Mouse (Mus musculus): ENCODE measurements around the gene Tecpr2.

Gene Tecpr2

DNA sequence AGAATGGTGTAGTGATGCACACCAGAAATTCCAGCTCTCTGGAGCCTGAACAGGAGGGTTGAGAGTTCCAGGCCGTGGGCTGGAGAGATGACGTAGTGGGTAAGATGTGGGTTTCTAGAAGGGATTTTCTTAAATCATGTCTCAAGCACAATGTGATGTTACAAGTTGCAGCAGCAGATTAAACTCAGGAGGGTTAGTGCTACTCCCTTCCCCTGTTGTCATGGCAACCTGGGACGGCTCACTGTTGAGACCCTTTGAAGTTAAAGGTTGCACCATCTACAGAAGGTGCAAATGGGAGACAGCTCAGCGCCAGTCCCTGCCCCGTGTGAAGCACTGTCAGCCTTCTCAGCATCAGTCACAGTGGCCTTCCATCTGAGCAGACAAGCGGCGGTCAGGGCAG, 27.8 kb upstream of the Tecpr2 start:
- in situ Hi-C loops (cut with MboI, MseI) = no loop called here

GRCm38 (mm10) chr12:110864008-110864407, 25.1 kb upstream of the Tecpr2 start:
- in situ Hi-C loops (cut with MboI, MseI) = no loop called here

GRCm38 (mm10) chr12:110865571-110865970, 23.5 kb upstream of the Tecpr2 start:
- in situ Hi-C loops (cut with MboI, MseI) = no loop called here

DNA sequence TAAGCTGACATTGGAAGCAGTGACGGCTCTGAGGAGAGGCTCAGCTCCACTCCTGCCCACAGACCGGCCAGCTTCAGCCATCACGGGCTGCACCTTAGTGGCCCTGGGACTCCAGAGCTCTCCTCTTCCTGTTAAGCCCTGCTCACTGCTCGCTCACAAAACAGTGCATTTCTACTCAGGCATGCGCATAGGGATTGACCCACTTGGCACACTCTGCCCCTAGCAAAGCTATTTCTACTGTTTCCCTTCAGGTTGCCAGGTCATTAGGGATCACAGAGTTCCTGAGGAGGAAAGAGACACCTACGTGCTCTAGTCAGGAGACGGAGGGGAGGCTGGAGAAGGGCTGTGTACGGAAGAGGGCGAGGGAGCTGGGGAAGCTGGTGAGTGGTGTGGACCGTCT, 23.1 kb upstream of the Tecpr2 start:
- in situ Hi-C loops (cut with MboI, MseI) = no loop called here

- in situ Hi-C loops (cut with MboI, MseI) = no loop called here
Observed at GRCm38 (mm10) chr12:110870107-110870506, 19.0 kb upstream of the Tecpr2 start.

GRCm38 (mm10) chr12:110871247-110871646, 17.8 kb upstream of the Tecpr2 start:
- in situ Hi-C loops (cut with MboI, MseI) = no loop called here

- in situ Hi-C loops (cut with MboI, MseI) = no loop called here
Observed at GRCm38 (mm10) chr12:110875351-110875750, 13.7 kb upstream of the Tecpr2 start.

GRCm38 (mm10) chr12:110882291-110882690, 6.8 kb upstream of the Tecpr2 start:
- in situ Hi-C loops (cut with MboI, MseI) = no loop called here

GRCm38 (mm10) chr12:110885251-110885650, 3.8 kb upstream of the Tecpr2 start:
- in situ Hi-C loops (cut with MboI, MseI) = no loop called here

- in situ Hi-C loops (cut with MboI, MseI) = no loop called here
Observed at GRCm38 (mm10) chr12:110888106-110888505, 958 bp upstream of the Tecpr2 start.

DNA sequence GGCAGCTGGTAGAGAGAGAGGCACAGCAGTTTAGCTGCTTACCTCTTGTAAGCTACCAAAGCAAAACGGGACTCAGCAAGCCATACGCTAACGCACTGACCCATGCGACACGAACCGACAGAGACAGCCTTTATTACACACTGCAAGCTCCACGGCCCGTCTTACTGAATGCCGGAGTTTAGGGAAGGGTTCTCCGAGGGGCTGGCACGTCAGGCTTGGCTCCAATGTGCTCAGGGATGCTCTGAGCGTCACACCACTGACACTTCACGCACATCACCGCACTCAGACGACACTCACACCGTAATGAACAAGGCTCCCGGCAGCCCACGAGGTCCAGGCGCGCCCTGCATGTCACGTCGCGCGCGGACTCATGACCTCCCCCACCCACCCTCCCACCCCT, 458 bp upstream of the Tecpr2 start:
- in situ Hi-C loops (cut with MboI, MseI) = no loop called here

DNA sequence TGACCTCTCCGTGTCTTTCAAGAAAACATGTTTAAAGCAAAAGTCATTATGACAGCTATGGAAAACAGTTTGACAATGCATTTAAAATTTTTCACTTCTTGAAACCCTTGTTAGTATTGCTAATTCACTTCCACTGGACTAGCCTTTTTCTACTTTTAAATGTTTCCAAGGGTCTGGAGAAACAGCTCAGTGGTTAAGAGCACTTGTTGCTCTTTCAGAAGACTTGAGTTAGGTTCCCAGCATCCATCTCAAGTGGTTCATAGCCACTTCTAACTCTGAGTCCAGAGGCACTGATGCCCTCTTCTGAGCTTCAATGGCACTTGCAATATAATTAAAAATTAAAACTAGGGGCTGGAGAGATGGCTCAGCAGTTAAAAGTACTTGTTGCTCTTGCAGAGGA, 2.8 kb downstream of the Tecpr2 start:
- in situ Hi-C loops (cut with MboI, MseI) = loop anchor here (5.0 kb wide), 1 partner anchor 90 kb away; no protein-coding TSS in a partner anchor

DNA sequence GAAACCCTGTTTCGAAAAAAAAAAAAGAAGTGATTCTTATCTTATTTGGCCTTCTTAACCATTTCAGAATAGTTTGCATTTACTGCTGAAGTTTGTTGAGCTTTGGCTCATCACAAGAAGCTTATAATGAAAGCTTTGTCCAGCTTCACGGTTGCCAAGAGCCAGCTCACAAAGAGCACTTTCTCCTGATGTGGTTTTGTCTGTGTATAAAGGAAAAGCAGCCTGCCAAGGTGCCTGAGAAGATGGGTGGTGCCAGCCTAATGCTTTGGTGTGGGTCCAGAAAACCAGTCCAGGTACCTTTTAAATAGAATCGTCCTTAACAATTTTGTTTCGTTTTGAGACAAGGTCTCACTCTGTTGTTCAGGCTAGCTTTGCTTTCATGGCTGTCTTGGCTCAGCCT, 13.0 kb downstream of the Tecpr2 start:
- in situ Hi-C loops (cut with MboI, MseI) = no loop called here

DNA sequence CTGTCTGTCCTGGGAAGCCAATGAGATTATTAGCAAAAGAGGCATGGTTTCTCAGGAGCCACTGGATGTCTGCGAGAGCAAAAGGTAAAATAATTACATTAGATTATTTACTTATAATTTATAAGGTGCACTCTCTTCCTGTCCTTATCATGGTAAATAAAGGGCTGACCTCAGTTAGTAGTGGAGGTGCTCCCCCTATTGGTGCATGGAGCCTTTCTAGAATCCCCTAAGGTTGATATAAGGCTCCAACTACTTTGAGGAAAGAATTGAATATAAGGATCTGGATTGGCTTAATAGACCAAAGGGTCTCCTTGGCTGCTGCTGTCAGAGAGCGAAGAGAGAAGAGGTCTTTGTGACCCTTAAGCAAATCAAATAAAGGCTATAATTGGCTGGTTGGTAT, 14.5 kb downstream of the Tecpr2 start:
- in situ Hi-C loops (cut with MboI, MseI) = no loop called here

GRCm38 (mm10) chr12:110907845-110908244, 18.8 kb downstream of the Tecpr2 start:
- in situ Hi-C loops (cut with MboI, MseI) = no loop called here

DNA sequence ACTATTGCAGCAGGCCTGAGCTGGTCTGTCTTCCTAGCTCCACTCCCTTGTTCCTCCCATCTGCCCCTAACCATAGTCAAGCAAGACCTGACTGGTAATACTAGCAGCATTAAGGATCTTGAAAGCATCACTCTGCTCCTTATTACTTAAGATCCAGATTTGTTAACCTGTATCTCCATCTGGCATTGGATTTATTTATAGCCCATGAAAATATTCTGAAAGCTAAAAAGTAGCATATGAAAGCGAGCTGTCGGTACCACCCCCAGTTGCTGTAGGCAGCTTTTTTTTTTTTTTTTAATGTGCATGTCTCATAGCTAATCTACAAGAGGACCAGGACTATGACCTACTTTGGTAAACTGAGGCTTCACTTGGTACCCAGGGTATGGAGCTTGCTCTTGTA, 20.9 kb downstream of the Tecpr2 start:
- in situ Hi-C loops (cut with MboI, MseI) = no loop called here

DNA sequence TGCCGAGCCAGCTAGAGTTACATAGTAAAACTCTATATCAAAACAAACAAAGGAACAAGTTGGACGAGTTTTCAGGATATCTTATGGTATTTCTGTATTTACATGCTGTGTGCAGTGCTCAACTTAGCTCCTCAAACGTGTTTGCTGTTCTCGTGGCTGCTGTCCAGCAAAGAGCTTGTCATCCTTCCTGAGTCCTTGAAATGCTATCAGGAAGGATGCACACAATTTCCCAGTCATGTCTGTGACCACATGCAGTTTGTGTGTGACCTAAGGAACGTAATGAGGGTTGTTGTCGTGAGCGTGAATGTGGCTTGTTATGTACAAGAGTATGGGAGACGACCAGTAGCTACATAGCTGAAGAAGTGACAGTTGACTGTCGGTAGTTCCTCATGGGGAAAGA, 26.7 kb downstream of the Tecpr2 start:
- in situ Hi-C loops (cut with MboI, MseI) = no loop called here

DNA sequence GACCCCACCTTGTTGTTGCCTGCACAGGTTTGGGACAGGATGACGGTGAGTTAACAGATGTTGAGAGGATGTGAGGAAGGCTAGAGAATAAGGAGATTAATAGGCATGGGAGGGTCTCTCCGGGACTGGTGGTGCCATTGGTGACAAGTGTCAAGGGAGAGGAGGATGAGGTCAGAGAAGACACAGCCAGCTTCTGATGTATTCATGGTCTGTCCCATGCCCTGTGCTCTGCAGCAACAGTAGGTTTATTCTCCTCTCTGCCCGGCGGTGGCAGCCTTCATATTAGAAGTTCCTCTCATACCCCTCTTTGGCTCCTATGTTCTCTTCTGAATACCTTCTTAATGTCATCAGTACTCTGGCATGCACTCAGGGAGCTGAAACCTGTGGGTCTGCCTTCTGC, 31.2 kb downstream of the Tecpr2 start:
- in situ Hi-C loops (cut with MboI, MseI) = no loop called here

GRCm38 (mm10) chr12:110921572-110921971, 32.5 kb downstream of the Tecpr2 start:
- in situ Hi-C loops (cut with MboI, MseI) = no loop called here

DNA sequence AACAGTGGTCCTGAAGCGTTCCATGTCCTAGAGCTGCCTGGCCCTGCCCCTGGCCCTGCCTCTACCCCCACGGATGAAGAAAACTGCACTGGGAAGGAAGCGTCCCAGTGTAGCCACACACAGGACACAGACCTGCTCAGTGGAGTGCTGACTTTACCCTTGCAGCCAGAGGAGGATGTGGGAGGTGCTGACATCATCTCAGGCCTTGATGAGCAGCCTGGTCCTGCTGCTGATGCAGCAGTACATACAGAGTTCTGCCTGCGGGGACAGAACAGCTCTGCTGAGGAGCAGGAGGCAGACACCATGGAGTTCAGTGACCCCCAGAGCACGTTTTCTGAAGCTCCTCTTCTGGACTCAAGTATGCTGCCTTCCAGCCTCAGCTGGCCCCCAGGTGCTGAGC, 43.8 kb downstream of the Tecpr2 start:
- in situ Hi-C loops (cut with MboI, MseI) = no loop called here

DNA sequence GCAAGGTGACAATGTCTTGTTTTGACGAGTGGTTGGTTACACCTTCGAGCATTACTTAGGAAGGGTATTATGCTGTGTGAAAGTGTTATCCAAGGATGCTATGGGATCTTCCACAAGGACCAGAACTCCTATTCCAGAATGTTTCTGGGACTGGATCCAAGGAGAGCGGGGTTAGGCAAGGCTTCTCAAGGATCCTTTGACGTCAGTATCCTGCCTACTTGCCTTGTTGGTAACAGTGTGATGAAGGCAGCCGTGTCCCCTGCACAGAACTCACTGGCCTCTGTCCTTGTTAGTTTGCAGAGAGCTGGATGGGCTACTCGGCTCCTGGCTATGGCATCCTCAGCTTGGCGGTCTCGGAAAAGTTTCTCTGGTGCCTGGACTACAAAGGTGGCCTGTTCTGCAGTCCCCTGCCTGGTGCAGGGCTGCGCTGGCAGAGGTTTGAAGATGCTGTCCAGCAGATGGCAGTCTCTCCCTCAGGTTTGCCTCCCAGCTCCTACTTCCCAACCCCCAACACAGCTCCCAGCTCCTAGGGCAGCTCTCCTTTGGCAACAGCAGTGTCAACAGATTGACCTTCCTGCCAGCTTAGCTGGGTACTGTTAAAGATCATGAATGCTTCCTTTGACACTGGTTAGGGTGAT, 47.0 kb downstream of the Tecpr2 start:
- in situ Hi-C loops (cut with MboI, MseI) = no loop called here

GRCm38 (mm10) chr12:110937496-110937895, 48.4 kb downstream of the Tecpr2 start:
- in situ Hi-C loops (cut with MboI, MseI) = no loop called here

DNA sequence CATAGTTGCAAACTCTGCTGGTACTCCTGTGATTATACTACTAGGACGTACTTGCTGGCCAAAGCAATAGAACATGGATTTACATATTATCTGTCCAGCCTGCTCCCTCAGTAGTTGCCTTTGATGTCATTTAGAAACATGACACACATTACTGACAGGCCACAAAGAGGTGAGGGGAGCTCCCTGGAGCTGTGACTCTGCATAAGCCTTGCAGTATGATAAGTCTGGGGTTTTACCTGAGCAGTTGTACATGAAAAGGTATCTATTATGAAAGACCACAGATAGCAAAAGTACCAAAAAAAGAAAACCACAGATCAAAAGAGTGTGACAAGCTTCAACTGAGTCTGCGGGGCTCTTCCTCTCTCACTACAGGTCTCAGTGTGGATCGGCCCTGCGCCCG, 50.3 kb downstream of the Tecpr2 start:
- in situ Hi-C loops (cut with MboI, MseI) = no loop called here

DNA sequence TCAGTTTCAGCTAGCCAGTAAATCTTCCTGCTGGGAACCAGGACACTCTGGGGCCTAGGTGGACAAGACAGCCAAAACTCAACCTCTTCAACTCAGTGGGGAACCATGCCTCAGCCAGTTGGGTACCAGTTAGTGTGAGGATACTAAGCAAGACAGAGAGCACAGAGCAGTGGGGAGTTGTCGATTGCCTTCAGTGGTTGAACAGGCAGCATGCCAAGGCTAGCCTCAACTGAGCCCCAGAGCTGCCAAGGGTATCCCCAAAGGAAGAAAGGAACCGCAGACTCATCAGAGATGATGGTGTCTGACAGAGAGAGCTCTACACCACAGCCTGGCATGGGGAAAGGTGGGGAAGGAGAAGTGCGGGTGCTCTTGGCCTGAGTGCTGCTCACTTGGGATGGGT, 51.8 kb downstream of the Tecpr2 start:
- in situ Hi-C loops (cut with MboI, MseI) = no loop called here

Measured in regulatory T cell (primary cell).